Mouse (Mus musculus): Measurements from ENCODE around the gene Adam19. TPM values are rescaled to one million over a fixed set of nuclear protein-coding genes. Genes with fewer than 3 reads are reported as not detected.

Gene Adam19
- polyA plus RNA-seq, 1 experiment, result 12.8 TPM

DNA sequence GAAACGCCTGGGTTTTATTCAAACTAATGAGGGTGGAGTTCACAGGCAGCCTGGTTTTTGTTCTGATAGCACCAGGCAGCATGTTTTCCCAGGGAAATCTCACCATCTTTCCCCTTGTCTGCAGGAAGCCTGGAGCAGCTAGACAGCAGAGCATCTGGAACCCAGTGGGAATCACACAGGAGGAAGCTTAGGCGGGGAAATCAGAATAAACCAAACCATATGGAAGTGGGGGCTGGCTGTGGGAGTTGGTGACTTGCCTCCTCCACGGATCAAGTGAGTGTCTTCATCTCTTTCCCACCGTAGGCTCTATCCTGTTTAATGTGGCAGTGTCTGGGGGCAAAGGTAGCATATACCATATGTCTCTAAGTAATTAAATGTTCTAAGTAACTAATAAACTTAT, 129.7 kb downstream of the Adam19 start:
- Histone ChIP-seq H3K4me3 (ENCODE audit: control insufficient read depth, insufficient read depth, low read length) (no peak overlapping the region), H3K4me1 (replicated peaks; ENCODE audit: control insufficient read depth, insufficient read depth, low read length) (no peaks in the 10 kb centered on the region), H3K27ac (ENCODE audit: control insufficient read depth, insufficient read depth, low read length) (no peak overlapping the region), H3K36me3 (ENCODE audit: control insufficient read depth, insufficient read depth, low read length) (no peaks in the 10 kb centered on the region), H3K27me3 (ENCODE audit: control insufficient read depth, insufficient read depth, low read length) (no peaks in the 10 kb centered on the region)
- TF ChIP-seq CTCF (IDR thresholded peaks at IDR 0.05; ENCODE audit: borderline replicate concordance, control insufficient read depth, extremely low read depth, insufficient read depth, low read length, poor library complexity) (no peak), POLR2A (IDR thresholded peaks at IDR 0.05; ENCODE audit: control insufficient read depth, extremely low read depth, insufficient read depth, low read length, poor library complexity) (no peak)
- 54% methylated on average over 4 of the region's 4 CpGs for WGBS
- DNase-seq, result no peak

DNA sequence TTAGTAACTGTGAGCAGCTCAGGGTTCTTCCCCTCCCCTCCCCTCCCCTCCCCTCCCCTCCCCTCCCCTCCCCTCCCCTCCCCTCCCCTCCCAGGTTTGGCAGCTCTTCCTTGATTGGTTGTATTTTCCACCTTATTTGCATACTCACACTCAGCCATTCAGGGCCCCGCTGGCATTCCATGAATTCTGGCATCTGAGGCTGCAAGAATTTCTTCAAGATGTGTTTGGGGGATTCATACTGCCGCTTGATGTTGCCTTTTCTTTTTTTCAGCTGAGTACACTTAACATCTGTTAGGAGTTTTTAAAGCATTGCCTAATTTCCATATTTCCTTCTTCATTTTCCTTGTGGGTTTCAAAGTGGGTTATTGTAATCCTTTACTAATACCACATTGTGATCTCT, 132.5 kb downstream of the Adam19 start:
- H3K27ac ChIP-seq (ENCODE audit: control insufficient read depth, insufficient read depth, low read length), result no peak overlapping the region
- no peak overlapping the region for H3K4me3 ChIP-seq (ENCODE audit: control insufficient read depth, insufficient read depth, low read length)
- WGBS, result 93% methylated on average over 2 of the region's 2 CpGs
- TF ChIP-seq CTCF (IDR thresholded peaks at IDR 0.05; ENCODE audit: borderline replicate concordance, control insufficient read depth, extremely low read depth, insufficient read depth, low read length, poor library complexity), result no peak
- TF ChIP-seq POLR2A (IDR thresholded peaks at IDR 0.05; ENCODE audit: control insufficient read depth, extremely low read depth, insufficient read depth, low read length, poor library complexity), result no peak
- no peaks in the 10 kb centered on the region for H3K4me1 ChIP-seq (replicated peaks; ENCODE audit: control insufficient read depth, insufficient read depth, low read length)
- no peak for DNase-seq
- H3K27me3 ChIP-seq (ENCODE audit: control insufficient read depth, insufficient read depth, low read length), result no peaks in the 10 kb centered on the region
- H3K36me3 ChIP-seq (ENCODE audit: control insufficient read depth, insufficient read depth, low read length), result no peaks in the 10 kb centered on the region

DNA sequence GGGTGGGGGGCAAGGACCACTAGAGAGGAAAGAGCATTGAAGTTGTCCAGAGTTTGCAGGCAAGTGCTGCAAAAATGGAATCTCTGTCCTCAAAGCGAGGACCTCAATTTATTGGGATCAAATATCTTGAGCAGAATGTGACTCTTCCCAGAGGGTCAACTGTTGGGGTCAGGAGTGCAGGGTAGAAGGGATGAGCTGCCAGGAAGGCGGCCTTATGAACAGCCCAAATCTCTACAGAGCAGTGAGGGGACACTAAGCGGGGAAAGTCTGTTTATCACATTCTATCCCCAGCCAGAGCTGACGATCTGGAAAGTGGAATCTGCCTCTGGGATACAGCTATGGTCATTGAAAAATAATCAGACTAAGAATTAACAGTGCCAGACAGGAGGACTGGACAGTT, 138.4 kb downstream of the Adam19 start:
- Histone ChIP-seq H3K4me1 (replicated peaks; ENCODE audit: control insufficient read depth, insufficient read depth, low read length) (no peaks in the 10 kb centered on the region), H3K36me3 (ENCODE audit: control insufficient read depth, insufficient read depth, low read length) (peaks cover 45% of the 10 kb centered on the region), H3K27ac (ENCODE audit: control insufficient read depth, insufficient read depth, low read length) (no peak overlapping the region), H3K4me3 (ENCODE audit: control insufficient read depth, insufficient read depth, low read length) (no peak overlapping the region), H3K27me3 (ENCODE audit: control insufficient read depth, insufficient read depth, low read length) (no peaks in the 10 kb centered on the region)
- TF ChIP-seq CTCF (IDR thresholded peaks at IDR 0.05; ENCODE audit: borderline replicate concordance, control insufficient read depth, extremely low read depth, insufficient read depth, low read length, poor library complexity) (no peak), POLR2A (IDR thresholded peaks at IDR 0.05; ENCODE audit: control insufficient read depth, extremely low read depth, insufficient read depth, low read length, poor library complexity) (no peak)
- no peak for DNase-seq
- WGBS, result 98% methylated on average over 4 of the region's 4 CpGs

Other genes starting within 250 kb of the Adam19 start
- 64.6 and 70.1 TPM in 2 replicates for gene Clint1, start 203.9 kb upstream of the Adam19 start, polyA plus RNA-seq (2012; rRNA removed)
- 11.4 and 13.0 TPM in 2 replicates for gene Lsm11, start 111.1 kb upstream of the Adam19 start, polyA plus RNA-seq (2012; rRNA removed)
- 9.1 and 11.4 TPM in 2 replicates for gene Thg1l, start 100.5 kb upstream of the Adam19 start, polyA plus RNA-seq (2012; rRNA removed)
- 0.17 and 0.26 TPM in 2 replicates for gene Sox30, start 75.7 kb upstream of the Adam19 start, polyA plus RNA-seq (2012; rRNA removed)
- gene Gm12166, start 3.7 kb upstream of the Adam19 start, polyA plus RNA-seq (2012; rRNA removed), result 24.2 and 28.5 TPM in 2 replicates
- gene Nipal4, start 110.5 kb downstream of the Adam19 start, polyA plus RNA-seq (2012; rRNA removed), result 0.37 and 0.58 TPM in 2 replicates
- gene Fndc9, start 179.5 kb downstream of the Adam19 start, polyA plus RNA-seq (2012; rRNA removed), result 0.09 TPM in 1 of 2 replicates, not detected in the other